Mouse (Mus musculus) forebrain, embryonic 11.5 days (tissue): ENCODE measurements around the gene Arhgap23. TPM values are rescaled to one million over a fixed set of nuclear protein-coding genes. Genes with fewer than 3 reads are reported as not detected.

ENCODE experiments used
- ATAC-seq: fragments of 200-750 bp; cut with Nextera tagmentation; replicated peaks from 2 replicates; pipeline ENCODE4 v1.8.0; 2017; ENCODE audit warnings: moderate TSS enrichment; ENCODE audit not compliant: low FRiP score
- DNase-seq: peaks from one replicate; pipeline ENCODE4 v3.0.0-alpha.2; 2017; ENCODE audit warnings: low spot score
- H3K27ac ChIP-seq: fragments of 300-500 bp; sonication (generic); 2 replicates; pipeline ENCODE4 v1.5.1; 2014; ENCODE audit warnings: low read depth, low read length
- H3K27me3 ChIP-seq: fragments of 300-500 bp; sonication (generic); 2 replicates; pipeline ENCODE4 v1.6.1; 2014; ENCODE audit warnings: mild to moderate bottlenecking, low read length, mixed read lengths; ENCODE audit not compliant: control insufficient read depth, insufficient read depth
- H3K36me3 ChIP-seq: fragments of 300-500 bp; sonication (generic); 2 replicates; pipeline ENCODE4 v1.6.1; 2014; ENCODE audit warnings: mild to moderate bottlenecking, low read length, moderate library complexity, mixed read lengths; ENCODE audit not compliant: control insufficient read depth, insufficient read depth
- H3K4me1 ChIP-seq: fragments of 300-500 bp; sonication (generic); replicated peaks from 2 replicates; pipeline ENCODE4 v1.6.1; 2014; ENCODE audit warnings: low read length, mixed read lengths; ENCODE audit not compliant: control insufficient read depth, insufficient read depth
- H3K4me2 ChIP-seq: fragments of 300-500 bp; sonication (generic); 2 replicates; pipeline ENCODE4 v1.6.1; 2014; ENCODE audit warnings: low read depth, mild to moderate bottlenecking, low read length, moderate library complexity, mixed read lengths; ENCODE audit not compliant: severe bottlenecking
- H3K4me3 ChIP-seq: fragments of 300-500 bp; sonication (generic); 2 replicates; pipeline ENCODE4 v1.5.1; 2014; ENCODE audit warnings: low read depth, low read length
- H3K9ac ChIP-seq: fragments of 300-500 bp; sonication (generic); 2 replicates; pipeline ENCODE4 v1.6.1; 2014; ENCODE audit warnings: low read length
- H3K9me3 ChIP-seq: fragments of 300-500 bp; sonication (generic); 2 replicates; pipeline ENCODE4 v1.6.1; 2016; ENCODE audit warnings: low read length, mixed read lengths; ENCODE audit not compliant: control insufficient read depth
- WGBS: fragments of 180-500 bp; shearing (Covaris S2); extraction: QIAGEN DNeasy Blood & Tissue Kit; methylation state at CpG from one replicate; pipeline ENCODE4 v1.1.7; 2014; 5-methylcytosine and 5-hydroxymethylcytosine counted together
- polyA plus RNA-seq: library from polyadenylated mRNA; unstranded; fragments of >200 nt; fragmentation: Nextera tagmentation; extraction: Ambion mirVana; gene quantifications from 2 replicates; pipeline ENCODE4 v1.2.1, GENCODE M21; 2014

Gene Arhgap23
- polyA plus RNA-seq, 1 experiment from 2014 or later = 3.2 TPM

DNA sequence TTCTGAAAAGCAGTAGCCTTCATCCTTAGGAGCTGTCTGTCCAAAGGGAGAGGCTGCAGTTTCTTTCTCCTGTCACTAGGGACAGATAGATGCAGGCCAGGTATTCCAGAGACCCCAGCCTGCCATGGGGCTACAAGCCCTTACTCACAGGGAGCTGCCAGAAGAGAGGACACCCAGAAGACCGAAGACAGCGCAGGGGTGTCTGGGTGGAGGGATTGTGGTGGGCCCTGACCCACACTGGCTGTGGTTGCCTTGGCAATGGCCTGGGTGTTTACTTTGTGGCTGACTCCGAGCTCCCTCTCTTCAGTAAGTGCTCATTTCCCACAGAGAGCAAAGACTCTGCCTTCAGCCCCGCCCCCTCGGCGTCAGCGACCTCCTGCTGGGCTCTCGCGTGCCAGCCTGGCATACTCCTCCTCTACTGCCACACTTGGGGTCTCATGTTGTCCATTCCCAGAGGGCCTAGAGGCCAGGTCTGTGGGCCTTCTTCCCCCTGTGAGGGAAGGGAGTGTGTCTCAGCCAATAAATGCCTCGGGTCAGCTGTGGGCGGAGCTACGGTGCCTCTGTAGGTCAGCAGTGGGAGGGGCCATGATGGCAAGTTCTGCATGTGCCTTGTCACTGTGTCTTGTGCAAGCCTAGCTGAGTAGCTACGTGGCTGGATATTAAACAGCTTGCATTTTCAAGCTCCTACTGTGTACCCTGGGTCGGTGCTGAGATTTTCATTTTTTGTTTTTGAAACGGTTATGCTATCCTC is 19.5 kb downstream of the Arhgap23 start:
- H3K4me3 ChIP-seq = peak overlapping the region; percentile 30
- H3K9ac ChIP-seq = peak overlapping the region; percentile 16; the same call in 1 of the 2 replicates
- 3% methylated on average over 15 of the region's 15 CpGs for WGBS
- H3K4me2 ChIP-seq = peak overlapping the region; percentile 52
- peaks cover 12% of the 10 kb centered on the region for H3K27me3 ChIP-seq
- ATAC-seq = peak; percentile 73
- peaks cover 10% of the 10 kb centered on the region for H3K4me1 ChIP-seq
- H3K36me3 ChIP-seq = no peaks in the 10 kb centered on the region
- peak overlapping the region; percentile 57; the same call in 1 of the 2 replicates for H3K27ac ChIP-seq
- DNase-seq = peak; percentile 85
- no peaks in the 10 kb centered on the region for H3K9me3 ChIP-seq

DNA sequence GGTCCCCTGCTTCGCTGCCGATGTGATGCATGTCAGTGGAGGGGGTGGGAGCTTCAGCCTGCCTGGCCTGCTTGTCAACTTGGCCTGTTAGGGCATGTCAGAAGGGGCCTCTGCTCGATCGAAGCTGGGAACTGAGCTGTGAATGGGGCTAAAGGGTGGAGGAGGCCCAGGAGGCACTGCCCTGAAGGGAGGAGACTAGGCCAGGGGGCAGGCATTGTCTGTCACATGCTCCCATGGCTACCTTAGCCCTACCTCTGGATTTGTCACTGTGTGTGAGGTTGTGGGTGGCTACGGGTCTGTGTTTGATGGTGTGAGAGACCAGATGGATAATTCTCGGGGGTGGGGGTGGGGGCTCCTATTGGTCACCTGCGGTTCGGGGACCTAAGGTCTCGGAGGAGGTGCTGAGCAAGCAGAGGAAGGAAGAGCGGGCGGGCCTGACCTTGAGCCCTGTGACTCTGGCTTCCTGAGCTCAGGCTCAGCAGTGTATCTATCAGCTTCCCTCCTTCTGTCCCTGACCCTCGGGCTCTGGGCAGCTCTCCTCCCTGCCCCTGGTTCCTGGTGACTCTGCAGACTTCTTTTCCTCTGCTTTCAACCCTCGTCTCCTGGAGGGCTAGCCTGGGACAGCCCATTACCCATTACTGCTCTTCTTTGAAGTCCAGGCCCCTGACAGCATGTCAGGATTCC is 20.6 kb downstream of the Arhgap23 start:
- Histone ChIP-seq H3K4me3 (no peak overlapping the region), H3K9me3 (no peaks in the 10 kb centered on the region), H3K4me1 (peaks cover 15% of the 10 kb centered on the region), H3K4me2 (no peak overlapping the region), H3K27me3 (peaks cover 23% of the 10 kb centered on the region), H3K27ac (peak overlapping the region; percentile 50), H3K9ac (no peak overlapping the region), H3K36me3 (no peaks in the 10 kb centered on the region)
- 66% methylated on average over 13 of the region's 13 CpGs for WGBS
- ATAC-seq (0 out of 2 replicates have a peak, but pooled peaks have one; percentile 26), DNase-seq (no peak)

DNA sequence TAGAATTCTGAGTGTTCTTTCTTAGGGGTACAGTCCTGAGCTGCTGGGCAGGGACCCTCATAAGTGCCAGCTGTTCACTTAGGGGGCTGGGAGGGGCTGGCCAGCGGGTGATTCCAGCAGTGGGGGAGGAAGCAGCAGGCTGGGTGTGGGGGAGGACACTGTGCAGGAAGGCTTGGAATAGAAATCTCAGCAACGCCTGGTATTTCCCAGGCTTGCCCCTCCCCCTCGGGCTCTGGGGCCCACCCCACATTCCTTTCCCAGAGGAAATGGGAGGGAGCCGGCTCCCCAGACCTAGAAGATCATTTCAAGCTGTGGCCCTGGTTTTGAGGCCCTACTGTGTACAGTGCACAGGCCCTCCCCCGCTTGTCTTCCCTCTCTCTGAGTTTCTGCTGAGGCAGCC is 22.4 kb downstream of the Arhgap23 start:
- 6% methylated on average over 5 of the region's 5 CpGs for WGBS
- Histone ChIP-seq H3K9me3 (no peaks in the 10 kb centered on the region), H3K9ac (no peak overlapping the region), H3K4me1 (peaks cover 17% of the 10 kb centered on the region), H3K4me3 (no peak overlapping the region), H3K27me3 (peaks cover 33% of the 10 kb centered on the region), H3K27ac (no peak overlapping the region), H3K4me2 (no peak overlapping the region), H3K36me3 (no peaks in the 10 kb centered on the region)
- ATAC-seq = no peak
- peak; percentile 68 for DNase-seq

DNA sequence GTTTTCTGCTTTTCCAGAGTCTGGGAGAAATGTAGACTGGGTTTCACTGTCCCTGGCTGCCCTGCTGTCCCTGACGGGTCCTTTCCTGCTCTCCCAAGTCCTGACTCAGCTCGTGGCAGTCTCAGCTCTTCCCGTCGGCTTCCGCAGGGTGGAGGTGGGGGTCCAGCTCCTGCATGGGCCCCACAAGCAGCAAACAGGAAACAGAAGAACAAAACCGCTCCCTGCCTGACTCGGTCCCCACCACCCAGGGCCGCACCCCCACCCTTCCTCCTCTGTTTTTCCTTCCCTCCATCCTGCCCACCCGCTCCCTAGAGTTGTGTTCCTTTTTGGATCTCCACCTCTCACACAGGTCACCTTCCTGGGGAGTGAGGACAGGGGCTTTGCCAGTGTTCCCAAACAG is 23.5 kb downstream of the Arhgap23 start:
- ATAC-seq (no peak), DNase-seq (peak; percentile 47)
- Histone ChIP-seq H3K36me3 (no peaks in the 10 kb centered on the region), H3K27me3 (peaks cover 33% of the 10 kb centered on the region), H3K27ac (no peak overlapping the region), H3K4me2 (no peak overlapping the region), H3K4me3 (no peak overlapping the region), H3K4me1 (peaks cover 17% of the 10 kb centered on the region), H3K9ac (no peak overlapping the region), H3K9me3 (no peaks in the 10 kb centered on the region)
- WGBS = 55% methylated on average over 9 of the region's 9 CpGs

DNA sequence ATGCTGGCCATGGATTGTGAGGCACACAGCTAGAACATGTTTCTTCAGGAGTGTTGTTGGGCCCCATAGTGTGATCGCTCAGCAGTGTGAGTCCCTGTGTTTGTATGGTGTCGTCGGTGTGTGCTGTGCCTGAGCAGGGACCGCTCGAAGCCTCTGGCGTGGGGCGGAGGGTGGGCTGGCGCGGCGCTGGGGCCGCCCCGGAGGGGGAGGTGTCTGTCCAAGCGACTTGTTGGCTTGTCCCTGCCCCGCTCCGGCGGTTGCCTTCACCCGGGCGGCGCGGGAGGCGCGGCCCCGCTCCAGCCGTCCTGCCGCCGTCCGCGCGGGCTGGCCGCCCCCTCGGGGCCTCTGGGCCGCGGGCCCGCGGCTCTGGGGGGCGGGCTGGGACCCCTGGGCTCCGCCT is 24.6 kb downstream of the Arhgap23 start:
- Histone ChIP-seq H3K4me1 (peaks cover 12% of the 10 kb centered on the region), H3K9ac (peak overlapping the region; percentile 39), H3K27ac (0 out of 2 replicates have a peak overlapping the region, but pooled peaks have one; percentile 6), H3K4me2 (peak overlapping the region; percentile 41), H3K4me3 (peak overlapping the region; percentile 36), H3K9me3 (no peaks in the 10 kb centered on the region), H3K27me3 (peaks cover 33% of the 10 kb centered on the region), H3K36me3 (no peaks in the 10 kb centered on the region)
- WGBS = 6% methylated on average over 32 of the region's 37 CpGs
- ATAC-seq (no peak), DNase-seq (peak; percentile 63)

DNA sequence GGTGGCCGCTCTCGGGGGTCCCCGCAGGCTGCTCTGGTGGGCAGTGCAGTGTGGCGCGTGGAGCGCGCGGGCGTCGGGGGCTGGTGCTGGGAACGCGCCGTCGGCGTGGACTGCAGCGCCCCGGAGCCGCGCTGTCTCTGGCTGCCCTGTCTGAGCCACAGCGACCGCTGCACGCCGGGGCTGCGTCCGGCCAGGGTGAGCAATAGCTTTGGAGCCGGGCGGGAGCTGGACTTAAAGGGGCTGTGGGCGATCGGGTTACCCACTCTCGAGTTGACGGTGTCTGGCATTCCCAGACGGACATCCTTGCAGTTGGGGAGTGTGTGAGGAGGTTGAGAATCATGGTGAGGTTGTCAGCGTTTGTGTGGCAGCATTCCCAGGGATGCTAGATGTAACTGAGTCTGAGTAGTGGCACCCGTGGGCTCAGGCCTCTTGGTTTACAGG is 25.1 kb downstream of the Arhgap23 start:
- DNase-seq (peak; percentile 62), ATAC-seq (no peak)
- no peaks in the 10 kb centered on the region for H3K36me3 ChIP-seq
- peak overlapping the region; percentile 36 for H3K4me3 ChIP-seq
- no peak overlapping the region for H3K27ac ChIP-seq
- 5% methylated on average over 34 of the region's 34 CpGs for WGBS
- no peaks in the 10 kb centered on the region for H3K9me3 ChIP-seq
- H3K9ac ChIP-seq = peak overlapping the region; percentile 39
- H3K4me2 ChIP-seq = peak overlapping the region; percentile 41
- peaks cover 9% of the 10 kb centered on the region for H3K4me1 ChIP-seq
- H3K27me3 ChIP-seq = peaks cover 33% of the 10 kb centered on the region

DNA sequence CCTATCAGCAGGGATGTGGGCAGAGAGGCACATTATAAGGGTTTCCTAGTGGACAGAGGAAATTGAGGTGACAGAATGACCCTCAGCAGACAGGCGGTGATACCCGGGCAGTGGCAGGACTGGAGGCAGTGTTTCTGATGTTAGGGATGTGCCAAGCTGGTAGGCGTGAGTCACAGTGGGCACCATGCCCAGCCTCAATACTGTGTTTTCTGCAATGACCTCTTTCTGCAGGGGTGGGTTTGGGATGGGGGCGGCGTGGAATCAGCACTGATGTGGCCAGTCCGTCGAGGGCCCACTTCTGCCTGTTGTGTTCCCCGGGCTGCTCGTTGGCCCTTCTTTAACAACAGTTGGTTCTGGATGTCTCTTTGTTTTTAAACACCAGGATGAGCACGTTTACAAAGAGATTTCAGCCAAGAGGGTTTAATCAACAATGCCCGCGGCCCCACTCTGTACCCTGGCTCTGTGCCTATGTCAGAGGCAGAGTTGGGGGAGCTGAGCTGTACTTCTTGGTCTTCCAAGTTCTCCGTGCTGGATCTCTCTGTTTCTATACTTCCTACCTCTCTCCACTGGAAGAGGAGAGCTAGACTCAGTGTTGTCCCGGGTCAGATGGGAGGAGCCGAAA is 25.8 kb downstream of the Arhgap23 start:
- Histone ChIP-seq H3K27ac (no peak overlapping the region), H3K4me1 (peaks cover 7% of the 10 kb centered on the region), H3K4me2 (peak overlapping the region; percentile 15; the same call in 1 of the 2 replicates), H3K27me3 (peaks cover 33% of the 10 kb centered on the region), H3K36me3 (no peaks in the 10 kb centered on the region), H3K9ac (no peak overlapping the region), H3K4me3 (peak overlapping the region; percentile 36; the same call in 1 of the 2 replicates), H3K9me3 (no peaks in the 10 kb centered on the region)
- DNase-seq = peak; percentile 48
- WGBS = 59% methylated on average over 15 of the region's 15 CpGs
- ATAC-seq = no peak

DNA sequence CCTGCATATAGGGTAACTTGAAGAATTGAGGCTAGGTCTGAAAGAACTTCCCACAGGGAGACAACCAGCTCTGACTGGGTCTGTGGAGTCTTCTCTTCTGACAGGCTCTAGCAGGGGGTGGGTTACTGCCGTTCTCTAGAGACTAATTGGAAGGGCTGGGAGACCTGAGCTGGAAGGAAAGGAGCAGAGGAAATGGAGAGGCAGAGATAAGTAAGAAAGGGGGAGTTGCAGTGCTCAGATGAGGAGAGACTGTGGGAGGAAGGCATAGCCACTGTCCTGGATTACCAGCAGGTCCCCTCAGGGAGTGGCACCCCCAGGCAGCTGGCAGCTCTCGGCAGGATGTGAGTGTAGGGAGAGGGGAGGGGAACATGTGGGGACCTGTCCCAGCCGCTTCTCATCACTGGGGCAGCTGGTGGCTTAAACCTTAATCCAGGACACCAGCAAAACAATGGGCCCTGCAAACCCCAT is 26.4 kb downstream of the Arhgap23 start:
- peaks cover 33% of the 10 kb centered on the region for H3K27me3 ChIP-seq
- ATAC-seq = no peak
- peak; percentile 50 for DNase-seq
- no peaks in the 10 kb centered on the region for H3K36me3 ChIP-seq
- H3K4me3 ChIP-seq = peak overlapping the region; percentile 8; the same call in 1 of the 2 replicates
- no peak overlapping the region for H3K9ac ChIP-seq
- peak overlapping the region; percentile 24; the same call in 1 of the 2 replicates for H3K4me2 ChIP-seq
- H3K27ac ChIP-seq = no peak overlapping the region
- no peaks in the 10 kb centered on the region for H3K9me3 ChIP-seq
- WGBS = 6% methylated on average over 3 of the region's 3 CpGs
- peaks cover 7% of the 10 kb centered on the region for H3K4me1 ChIP-seq
